Mouse (Mus musculus): ENCODE measurements around the gene Msantd3.

Gene Msantd3

DNA sequence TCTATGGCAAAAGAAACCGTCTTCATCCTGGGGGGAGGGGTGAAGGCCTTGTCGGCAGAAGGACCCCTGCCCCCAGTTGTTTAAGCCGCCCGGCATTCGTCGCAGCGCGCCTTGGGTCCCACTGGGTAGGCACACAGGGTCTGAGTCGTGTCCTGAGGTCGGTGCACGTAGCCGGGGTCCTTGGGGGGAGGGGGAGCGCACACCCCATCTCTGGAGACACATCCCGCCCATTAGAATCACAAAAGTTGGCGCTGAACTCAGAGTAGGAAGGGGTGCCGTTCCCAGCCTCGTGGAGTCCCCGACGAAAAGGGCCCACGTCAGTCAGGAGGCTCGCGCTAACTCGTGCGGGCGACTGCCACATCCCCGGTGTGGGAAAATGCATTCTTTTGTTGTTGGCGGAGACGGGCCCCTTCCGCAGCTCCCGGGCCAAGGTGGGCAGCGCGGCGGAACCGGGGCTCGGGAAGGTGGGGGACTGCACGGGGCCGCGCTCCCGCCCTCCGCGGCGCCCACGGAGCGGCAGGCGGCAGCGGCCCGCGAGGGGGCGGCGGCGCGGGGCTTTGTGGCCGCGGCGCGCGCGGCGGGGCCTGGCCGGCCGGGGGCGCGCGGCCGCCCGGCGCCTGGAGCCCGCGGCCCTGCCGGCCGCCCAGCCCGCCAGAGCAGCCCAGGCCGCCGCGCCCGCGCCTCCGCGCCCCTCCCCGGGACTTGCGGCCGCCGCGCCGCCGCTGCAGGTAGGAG, at the start of gene Msantd3:
Gene Msantd3, plus strand, starts transcription at position 95 of the 735 bp plus-strand sequence.
- DNase-seq (ENCODE audit: inconsistent ontology term), result peak; percentile 74

GRCm38 (mm10) chr4:48491290-48491743, 48.4 kb upstream of the Msantd3 start:
- no peak for DNase-seq (ENCODE audit: inconsistent ontology term)

DNA sequence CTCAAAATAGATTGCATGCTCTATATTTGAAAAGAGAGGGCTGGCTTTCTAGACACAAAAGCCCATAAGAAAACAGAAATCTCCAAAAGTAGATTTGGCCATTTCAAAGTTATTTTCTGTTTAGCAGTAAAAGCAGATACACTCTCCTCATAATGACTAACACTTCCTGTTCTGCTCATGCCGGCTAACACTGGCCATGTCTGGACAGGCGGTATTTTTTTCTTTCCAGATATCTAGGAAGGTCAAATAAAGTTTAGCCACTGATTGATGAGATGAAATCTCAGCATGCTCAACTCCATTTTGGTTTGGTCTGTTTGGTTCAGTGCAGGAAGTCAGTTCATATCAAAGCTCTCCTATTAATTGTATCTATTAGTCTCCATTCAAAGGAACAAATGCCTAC, 47.2 kb upstream of the Msantd3 start:
- DNase-seq (ENCODE audit: inconsistent ontology term), result no peak

GRCm38 (mm10) chr4:48510861-48511260, 28.9 kb upstream of the Msantd3 start:
- no peak for DNase-seq (ENCODE audit: inconsistent ontology term)

GRCm38 (mm10) chr4:48529559-48529958, 10.2 kb upstream of the Msantd3 start:
- DNase-seq (ENCODE audit: inconsistent ontology term), result no peak

DNA sequence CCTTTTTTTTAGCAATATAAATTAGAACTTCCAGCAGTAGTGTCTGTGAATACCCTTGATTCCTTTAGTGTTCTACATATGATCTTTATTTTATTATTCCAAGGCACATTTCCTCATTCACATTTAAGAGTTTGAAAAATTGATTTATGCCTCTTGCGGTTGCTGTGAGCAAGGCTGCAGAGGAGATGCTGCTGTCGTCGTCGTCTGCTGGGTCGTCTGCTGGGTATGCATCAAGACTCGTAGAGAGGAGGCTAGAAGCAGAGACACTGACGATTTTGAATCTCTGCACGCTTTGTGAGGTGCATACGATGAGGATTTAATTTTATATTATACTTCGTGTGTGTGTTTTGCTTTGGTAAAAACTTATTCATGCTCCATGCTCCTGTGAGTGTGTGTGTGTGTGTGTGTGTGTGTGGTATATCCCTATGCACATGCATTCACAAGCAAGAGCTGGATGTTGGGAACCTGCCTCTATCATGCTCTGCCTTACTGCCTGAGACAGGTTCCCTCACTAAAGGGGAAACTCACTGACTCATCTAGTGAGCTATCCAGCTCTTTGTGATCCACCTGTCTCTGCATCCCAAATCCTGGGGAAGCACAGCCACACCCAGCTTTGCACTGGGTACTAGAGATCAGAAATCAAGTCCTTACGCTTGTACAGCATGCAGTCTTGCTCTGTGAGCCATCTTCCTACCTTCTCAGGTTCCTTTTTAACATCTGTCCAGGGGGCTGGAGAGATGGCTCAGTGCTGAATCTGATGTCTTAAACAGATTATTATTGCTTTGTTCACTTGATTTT, 7.7 kb upstream of the Msantd3 start:
- DNase-seq (ENCODE audit: inconsistent ontology term), result no peak

DNA sequence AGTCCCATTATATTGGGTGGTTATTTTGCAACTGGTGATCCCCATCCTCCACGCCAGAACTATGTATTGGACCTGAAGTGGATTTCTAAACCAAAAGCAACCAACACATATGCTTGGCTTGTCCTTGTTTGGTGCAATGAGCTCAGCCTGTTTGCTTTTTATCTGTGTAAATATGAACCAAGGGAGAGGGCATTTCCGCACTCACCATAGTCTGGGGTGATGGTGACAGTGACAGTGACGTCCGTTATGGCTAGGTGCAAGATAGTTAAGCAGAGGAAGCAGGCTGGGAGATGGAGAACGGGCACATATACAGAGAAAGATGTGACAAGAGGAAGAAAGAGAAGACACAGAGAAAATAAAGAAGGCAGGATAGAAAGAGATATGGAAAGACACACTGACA, 3.5 kb upstream of the Msantd3 start:
- DNase-seq (ENCODE audit: inconsistent ontology term), result no peak

DNA sequence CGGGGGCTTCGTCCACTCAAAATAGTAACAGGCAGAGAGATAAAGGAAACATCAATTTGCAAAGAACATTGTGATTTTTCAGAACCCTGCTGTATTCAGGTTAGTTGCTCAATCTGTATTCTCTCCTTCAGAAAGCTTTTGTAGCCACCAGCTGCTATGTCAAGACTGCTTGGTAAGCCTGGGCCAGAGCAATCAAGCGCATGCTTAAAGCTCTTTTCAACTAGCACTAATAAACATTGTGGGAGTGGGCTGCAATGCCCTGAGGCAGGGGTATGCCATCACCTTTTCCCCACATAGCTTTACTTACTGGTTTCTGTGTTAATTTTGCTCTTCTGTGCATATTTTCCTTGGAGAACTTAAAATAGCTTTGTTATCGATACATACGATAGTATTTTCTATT, 2.7 kb upstream of the Msantd3 start:
- no peak for DNase-seq (ENCODE audit: inconsistent ontology term)

DNA sequence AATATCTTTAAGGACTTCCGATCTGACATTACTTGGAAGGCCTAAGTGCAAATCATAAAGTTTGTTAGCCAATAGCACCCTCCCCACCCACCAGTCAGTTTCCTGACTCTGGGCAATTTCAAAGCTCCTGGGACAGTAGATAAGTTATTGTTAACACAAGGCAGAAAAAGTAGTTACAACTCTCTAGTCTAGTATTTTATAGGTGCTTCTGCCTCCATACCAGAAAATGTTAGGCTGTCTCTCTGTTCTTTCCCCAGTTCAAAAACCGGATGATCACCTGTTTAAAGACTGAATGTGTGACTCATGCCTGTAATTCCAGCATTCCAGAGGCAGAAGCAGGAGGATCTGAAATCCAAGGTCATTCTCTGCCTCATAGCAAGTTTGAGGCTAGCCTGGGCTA, 1.2 kb upstream of the Msantd3 start:
- no peak for DNase-seq (ENCODE audit: inconsistent ontology term)

- DNase-seq (ENCODE audit: inconsistent ontology term), result peak; percentile 61
Observed at GRCm38 (mm10) chr4:48540576-48541111, 909 bp downstream of the Msantd3 start.

GRCm38 (mm10) chr4:48541526-48542250, 2.0 kb downstream of the Msantd3 start:
- peak; percentile 26 for DNase-seq (ENCODE audit: inconsistent ontology term)

DNA sequence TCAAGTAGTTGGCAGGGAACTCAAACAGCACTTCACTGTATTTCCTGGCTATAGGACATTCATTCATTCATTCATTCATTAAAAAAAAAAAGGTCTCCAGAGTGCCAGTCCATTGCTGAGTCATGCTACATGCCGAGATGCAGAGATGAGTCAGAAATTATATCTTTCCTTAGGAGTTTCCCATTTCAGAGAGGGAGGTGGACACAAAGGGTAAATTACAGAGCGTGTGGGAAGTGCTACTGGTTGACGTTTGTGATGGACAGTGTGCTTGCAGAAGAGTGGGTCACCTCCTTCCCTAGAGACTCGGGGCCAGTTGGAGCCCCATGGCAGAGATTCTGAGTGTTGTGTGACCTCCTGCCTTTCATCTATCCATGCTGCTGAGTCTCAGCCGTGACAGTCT, 2.6 kb downstream of the Msantd3 start:
- peak; percentile 72 for DNase-seq (ENCODE audit: inconsistent ontology term)

- no peak for DNase-seq (ENCODE audit: inconsistent ontology term)
Observed at GRCm38 (mm10) chr4:48543071-48543865, 3.5 kb downstream of the Msantd3 start.

GRCm38 (mm10) chr4:48544141-48544540, 4.4 kb downstream of the Msantd3 start:
- no peak for DNase-seq (ENCODE audit: inconsistent ontology term)

- DNase-seq (ENCODE audit: inconsistent ontology term), result no peak
Observed at GRCm38 (mm10) chr4:48545966-48546365, 6.2 kb downstream of the Msantd3 start.

- DNase-seq (ENCODE audit: inconsistent ontology term), result peak; percentile 41
Observed at GRCm38 (mm10) chr4:48546568-48547496, 7.1 kb downstream of the Msantd3 start.

DNA sequence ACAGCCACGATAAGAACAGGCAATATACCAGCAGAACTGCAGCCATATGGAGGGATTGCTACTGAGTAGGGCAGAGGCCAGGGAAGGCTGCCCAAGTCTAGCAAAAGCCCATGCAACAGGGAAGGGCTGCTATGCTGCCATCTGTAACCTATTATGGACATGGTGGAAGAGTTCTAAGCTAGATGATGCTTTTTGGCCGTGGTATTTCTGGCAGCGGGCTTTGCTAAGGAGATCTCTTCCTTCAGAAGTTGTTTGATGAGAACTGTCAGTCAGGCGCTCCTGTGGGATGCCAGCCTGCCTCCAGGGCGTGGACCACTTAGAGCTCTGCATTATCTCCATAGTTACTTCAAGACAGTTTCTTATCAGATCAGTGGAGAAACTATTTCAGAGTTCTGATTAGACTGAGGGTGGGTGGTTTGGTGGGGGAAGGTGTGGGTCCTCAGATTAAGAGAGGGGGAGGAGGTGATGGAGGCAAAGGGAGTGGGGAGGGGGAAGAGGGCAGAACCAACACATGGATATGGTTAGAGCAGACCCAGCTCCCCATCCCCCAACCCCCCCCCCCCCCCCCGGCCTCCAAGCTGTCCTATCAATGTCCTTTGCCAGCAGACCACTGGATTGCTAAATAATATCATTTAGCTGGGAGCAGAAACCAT, 8.8 kb downstream of the Msantd3 start:
- DNase-seq (ENCODE audit: inconsistent ontology term), result no peak

DNA sequence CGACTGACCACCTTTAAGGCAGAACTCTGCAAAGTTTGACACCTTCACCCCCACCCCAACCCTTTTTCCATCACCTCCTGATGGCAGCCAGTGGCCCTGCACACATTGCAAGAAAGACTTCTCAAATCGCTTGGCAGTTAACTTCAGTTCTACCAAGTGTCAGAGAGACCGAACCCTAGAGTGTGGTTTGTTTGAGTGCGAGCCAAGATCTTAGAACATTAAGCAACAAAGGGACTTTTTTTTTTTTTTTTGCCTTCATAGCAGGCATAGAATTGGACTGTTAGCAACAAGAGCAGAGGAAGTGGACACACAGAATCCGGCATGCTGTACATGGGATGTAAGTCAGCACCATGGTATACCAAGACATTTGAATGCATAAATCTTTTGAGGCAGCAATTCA, 9.9 kb downstream of the Msantd3 start:
- peak; percentile 20 for DNase-seq (ENCODE audit: inconsistent ontology term)

DNA sequence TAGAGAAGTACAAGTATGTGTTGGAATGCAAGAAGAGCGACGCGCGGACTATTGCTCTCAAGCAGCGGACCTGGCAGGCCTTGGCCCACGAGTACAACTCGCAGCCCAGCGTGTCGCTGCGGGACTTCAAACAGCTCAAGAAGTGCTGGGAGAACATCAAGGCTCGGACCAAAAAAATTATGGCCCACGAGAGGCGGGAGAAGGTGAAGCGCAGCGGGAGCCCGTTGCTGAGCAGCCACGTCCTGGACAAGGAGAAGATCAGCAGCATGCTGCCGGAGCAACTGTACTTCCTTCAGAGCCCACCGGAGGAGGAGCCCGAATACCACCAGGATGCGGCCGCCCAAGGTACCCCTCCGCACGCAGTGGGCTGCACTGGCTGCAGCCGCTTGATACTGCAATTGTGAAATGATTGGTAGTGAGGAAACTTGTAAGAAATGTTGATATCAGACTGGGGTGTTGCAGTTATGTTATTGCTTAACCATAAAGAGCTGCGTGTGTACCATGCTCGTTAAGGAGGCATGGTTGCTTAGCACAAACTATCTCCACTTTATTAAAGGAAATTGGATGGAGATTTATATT, 12.8 kb downstream of the Msantd3 start:
- no peak for DNase-seq (ENCODE audit: inconsistent ontology term)
